Mouse (Mus musculus) kidney, adult 8-10 months (tissue): Measurements from ENCODE around the gene Unc5b.
A peak's percentile ranks its signal among the peaks of the same experiment; 100 is the strongest.

Experiments used
- DNase-seq, 2 experiments: peaks; one replicate each; pipeline ENCODE4 v3.0.0; 2022

Gene Unc5b

GRCm38 (mm10) chr10:60820552-60820951, 10.8 kb downstream of the Unc5b start:
- DNase-seq: peak in 1 of 2 experiments; percentile 40

GRCm38 (mm10) chr10:60819654-60820192, 11.7 kb downstream of the Unc5b start:
- DNase-seq: no peak

GRCm38 (mm10) chr10:60819179-60819578, 12.2 kb downstream of the Unc5b start:
- DNase-seq: no peak

DNA sequence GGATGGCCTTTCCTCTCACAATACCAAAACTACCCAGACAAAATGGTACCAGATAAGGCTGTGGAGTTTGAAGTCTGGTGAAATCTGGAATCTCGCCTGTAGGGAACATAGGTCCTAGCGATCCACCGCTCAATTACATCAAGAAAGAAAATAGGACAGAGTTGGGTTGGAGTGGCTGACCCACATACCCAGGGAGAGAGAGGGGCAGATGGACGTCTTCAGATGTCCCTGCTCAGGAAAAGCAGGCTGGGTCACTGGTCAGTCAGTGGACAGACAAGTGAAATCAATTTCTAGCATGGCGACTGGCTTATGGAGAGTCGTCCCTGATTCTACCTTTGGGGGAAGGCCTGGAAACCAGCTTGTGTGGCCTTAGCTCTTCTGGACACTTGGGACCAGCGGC, 12.7 kb downstream of the Unc5b start:
- DNase-seq: no peak

- no peak for DNase-seq
Measured at GRCm38 (mm10) chr10:60817868-60818267, 13.5 kb downstream of the Unc5b start.

DNA sequence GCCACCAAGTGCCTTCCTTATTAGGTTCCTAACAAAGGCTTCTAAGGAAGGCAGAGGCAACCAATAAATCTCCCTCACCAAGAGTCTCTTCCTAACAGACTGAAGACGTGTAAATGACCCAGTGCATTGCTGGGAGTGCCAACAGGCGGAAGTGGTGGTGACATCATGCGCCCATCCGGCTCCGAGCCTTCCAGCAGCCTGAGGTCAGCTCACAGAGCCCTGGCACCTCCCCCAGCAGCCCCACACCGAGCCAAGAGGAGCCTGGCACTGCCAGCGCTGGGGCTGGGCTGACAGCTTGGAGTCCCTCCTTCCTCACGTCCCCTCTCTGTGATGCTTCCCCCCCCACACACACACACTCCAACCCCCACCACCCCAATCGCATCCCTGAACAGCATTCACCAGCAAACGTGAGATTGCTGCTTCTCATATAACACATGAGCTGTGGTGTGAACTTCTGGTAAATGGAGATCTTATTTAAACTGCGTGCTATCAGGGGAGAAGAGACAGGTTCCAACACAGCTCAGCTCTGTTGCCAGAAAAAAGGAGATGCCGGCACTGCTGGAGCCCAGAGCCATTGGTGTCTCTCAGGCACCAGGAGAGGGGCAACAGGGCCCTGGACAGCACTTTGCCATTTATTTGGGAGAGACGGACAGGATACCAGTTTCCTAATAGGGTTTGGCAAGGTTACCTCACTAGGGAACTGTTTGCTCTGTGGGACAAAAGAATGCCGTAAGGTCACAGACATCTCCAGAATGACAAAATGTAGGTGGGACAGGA, 14.3 kb downstream of the Unc5b start:
- peak; percentile 42 to 44 for DNase-seq

- DNase-seq: no peak
Measured at GRCm38 (mm10) chr10:60815855-60816254, 15.5 kb downstream of the Unc5b start.

GRCm38 (mm10) chr10:60815059-60815458, 16.3 kb downstream of the Unc5b start:
- no peak for DNase-seq

- no peak for DNase-seq
Measured at GRCm38 (mm10) chr10:60814444-60815057, 16.8 kb downstream of the Unc5b start.

- DNase-seq: no peak
Measured at GRCm38 (mm10) chr10:60813606-60814005, 17.8 kb downstream of the Unc5b start.

DNA sequence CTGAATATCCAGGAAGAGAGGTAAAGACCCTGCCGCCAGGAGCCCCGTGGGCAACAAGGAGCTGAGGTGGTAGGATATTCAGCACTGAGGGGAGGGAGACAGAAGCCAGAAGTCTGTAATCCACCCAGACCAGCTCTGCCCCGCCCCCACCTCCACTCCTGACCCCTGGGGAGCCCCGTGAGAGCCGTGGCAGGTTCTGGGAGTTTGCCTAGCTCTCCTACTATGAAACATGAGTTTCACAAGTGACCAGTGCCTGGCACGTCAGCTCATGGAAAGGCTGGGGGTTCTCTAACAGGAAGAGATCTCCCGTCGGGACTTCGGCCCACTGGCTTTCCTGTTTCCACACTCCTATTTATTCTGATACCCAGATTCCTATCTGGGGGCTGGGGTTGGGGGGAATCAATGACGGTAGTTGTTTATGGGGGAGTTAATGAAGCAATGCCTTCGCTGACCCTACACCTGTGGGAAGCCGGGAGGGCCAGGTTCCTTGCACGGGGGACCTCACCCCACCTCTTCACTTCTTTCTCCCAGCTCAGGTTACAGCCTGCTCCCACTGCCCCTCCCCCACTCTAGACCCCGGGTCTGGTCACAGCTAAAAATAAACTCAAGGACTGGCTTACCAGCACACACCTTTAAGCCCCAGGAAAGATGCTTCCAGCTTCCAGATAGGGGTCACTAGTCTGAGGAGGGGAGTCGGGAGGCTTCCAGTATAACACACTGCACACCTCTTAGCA, 19.4 kb downstream of the Unc5b start:
- DNase-seq: no peak

DNA sequence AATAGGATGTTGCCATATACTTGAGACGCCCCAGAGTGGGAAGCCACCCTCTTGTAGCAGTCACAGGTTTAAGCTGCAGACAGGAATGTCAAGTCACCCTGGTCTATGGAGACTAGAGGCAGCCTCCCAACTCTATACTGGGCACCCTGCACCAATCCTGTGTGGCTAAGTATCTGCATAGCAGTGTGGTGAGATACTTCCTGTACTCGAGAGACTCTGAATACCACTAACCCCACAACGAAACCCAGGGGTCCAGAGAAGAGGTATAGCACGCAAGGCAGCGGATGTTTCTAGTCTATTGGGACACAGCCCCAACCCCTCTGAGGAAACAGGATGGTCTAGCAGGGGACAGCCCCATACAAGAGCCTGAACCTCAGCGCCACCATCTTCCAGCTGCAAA, 22.9 kb downstream of the Unc5b start:
- no peak for DNase-seq

- peak; percentile 54 to 56 for DNase-seq
Measured at GRCm38 (mm10) chr10:60807531-60808185, 23.7 kb downstream of the Unc5b start.

GRCm38 (mm10) chr10:60806207-60806538, 25.2 kb downstream of the Unc5b start:
- no peak for DNase-seq

GRCm38 (mm10) chr10:60805436-60806206, 25.8 kb downstream of the Unc5b start:
- no peak for DNase-seq

DNA sequence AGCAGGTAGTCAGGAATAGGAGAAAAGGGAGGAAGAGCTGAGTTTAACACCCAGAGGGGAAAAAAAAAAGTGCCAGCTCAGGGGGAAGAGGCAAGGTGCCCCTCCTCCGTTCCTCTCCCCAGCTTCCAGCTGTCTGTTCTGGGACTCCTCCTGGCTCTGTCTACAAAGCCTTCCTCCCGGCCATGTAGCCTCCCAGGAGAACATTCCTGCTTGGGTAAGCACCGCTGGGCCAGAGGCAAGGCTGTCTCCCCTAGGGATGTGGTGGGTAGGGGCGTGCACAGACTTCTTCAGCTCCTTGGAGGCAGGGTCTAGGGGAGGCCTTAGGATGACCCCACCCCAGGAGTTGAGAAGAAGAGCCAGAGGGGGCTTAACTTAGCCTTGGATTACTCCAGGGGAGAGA, 26.5 kb downstream of the Unc5b start:
- no peak for DNase-seq

GRCm38 (mm10) chr10:60803971-60804370, 27.4 kb downstream of the Unc5b start:
- DNase-seq: peak in 1 of 2 experiments; percentile 28

GRCm38 (mm10) chr10:60801898-60802412, 29.4 kb downstream of the Unc5b start:
- no peak for DNase-seq

- DNase-seq: no peak
Measured at GRCm38 (mm10) chr10:60801168-60801897, 30.0 kb downstream of the Unc5b start.

DNA sequence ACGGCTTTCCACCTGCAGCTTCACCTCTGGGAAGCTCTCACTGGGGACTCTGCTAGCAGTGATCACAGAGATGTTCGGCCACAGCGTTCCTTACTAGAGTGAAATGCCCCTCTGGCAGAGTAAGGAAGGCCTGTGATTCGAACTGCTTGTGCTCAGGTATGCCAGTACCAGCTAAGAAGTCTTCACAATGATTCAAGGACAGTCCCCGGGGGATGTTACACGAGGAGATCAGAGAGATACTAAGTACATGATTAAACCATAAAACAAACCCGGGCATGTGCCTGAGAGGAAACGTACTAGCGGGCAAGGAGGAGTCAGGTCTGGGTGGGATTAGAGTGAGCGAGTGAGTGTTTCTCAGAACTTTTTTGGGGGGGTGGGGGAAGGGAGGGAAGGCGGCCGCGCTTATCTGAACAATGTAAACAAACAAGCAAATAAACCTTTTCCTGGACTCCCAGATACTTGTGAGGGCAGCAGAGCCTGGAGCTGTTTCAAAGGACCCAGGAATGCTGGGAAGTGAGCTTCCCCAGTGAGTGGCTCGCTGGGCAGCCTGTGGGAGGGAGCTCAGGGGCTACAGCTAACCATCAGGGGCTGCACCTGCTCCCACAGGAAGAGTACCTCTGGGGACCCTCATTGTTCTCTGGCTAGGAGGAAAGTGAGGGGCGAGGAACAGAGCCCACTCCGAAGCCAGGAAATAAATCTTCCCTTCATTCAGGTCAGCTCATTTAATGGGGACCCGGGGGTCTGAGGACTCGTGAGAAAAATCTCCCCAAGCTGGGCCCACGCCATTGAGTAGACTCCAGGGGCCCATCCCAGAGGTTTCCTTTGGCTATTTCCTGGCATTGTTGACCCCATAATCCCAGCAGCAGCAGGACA, 30.9 kb downstream of the Unc5b start:
- DNase-seq: no peak
